Mouse (Mus musculus): ENCODE results near the gene 1700113H08Rik. TPM values are rescaled to one million over a fixed set of nuclear protein-coding genes. Genes with fewer than 3 reads are reported as not detected.

1700113H08Rik gene
- not detected for polyA plus RNA-seq (2015; fragmentation: Illumina TruSeq; extraction: RNeasy Lipid Tissue Mini Kit (QIAGEN cat#74804); ENCODE audit: insufficient read depth, low replicate concordance)

GRCm38 (mm10) chr10:87057500-87058250, at the start of gene 1700113H08Rik:
TSS of gene 1700113H08Rik (plus strand) at chr10:87058045.

Other genes with a start within 250 kb of the 1700113H08Rik start
- 57.6 TPM for gene Stab2, start 50.0 kb upstream of the 1700113H08Rik start, polyA plus RNA-seq (2015; fragmentation: Illumina TruSeq; extraction: RNeasy Lipid Tissue Mini Kit (QIAGEN cat#74804); ENCODE audit: insufficient read depth, low replicate concordance)

All from spleen, adult 10 weeks (tissue).